Mouse (Mus musculus) midbrain, postnatal 0 days (tissue): Measurements from ENCODE around the gene Abhd16a. TPM values are rescaled to one million over a fixed set of nuclear protein-coding genes. Genes with fewer than 3 reads are reported as not detected.
A peak's percentile ranks its signal among the peaks of the same experiment; 100 is the strongest.

Experiments used
- ATAC-seq: fragments of 200-750 bp; cut with Nextera tagmentation; 2 replicates; pipeline ENCODE4 v1.8.0; 2017; ENCODE audit warnings: moderate number of reproducible peaks, mild to moderate bottlenecking, moderate TSS enrichment, moderate library complexity; ENCODE audit not compliant: low FRiP score
- DNase-seq: peaks from one replicate; pipeline ENCODE4 v3.0.0-alpha.2; 2015; ENCODE audit warnings: low spot score
- H3K27ac ChIP-seq: fragments of 300-500 bp; sonication (generic); 2 replicates; pipeline ENCODE4 v1.5.1; 2014; ENCODE audit warnings: low read depth, mild to moderate bottlenecking, low read length, mixed read lengths
- H3K27me3 ChIP-seq: fragments of 300-500 bp; sonication (generic); 2 replicates; pipeline ENCODE4 v1.6.1; 2014; ENCODE audit warnings: low read length, control low read depth, mixed read lengths; ENCODE audit not compliant: insufficient read depth
- H3K36me3 ChIP-seq: fragments of 300-500 bp; sonication (generic); 2 replicates; pipeline ENCODE4 v1.6.1; 2014; ENCODE audit warnings: low read length, control low read depth, mixed read lengths; ENCODE audit not compliant: insufficient read depth
- H3K4me1 ChIP-seq: fragments of 300-500 bp; sonication (generic); 2 replicates; pipeline ENCODE4 v1.6.1; 2014; ENCODE audit warnings: mild to moderate bottlenecking, control low read depth, antibody characterized with exemption, low read length, mixed read lengths; ENCODE audit not compliant: insufficient read depth
- H3K4me2 ChIP-seq: fragments of 300-500 bp; sonication (generic); 2 replicates; pipeline ENCODE4 v1.6.1; 2014; ENCODE audit warnings: low read depth, mild to moderate bottlenecking, low read length, mixed read lengths; ENCODE audit not compliant: poor library complexity, severe bottlenecking
- H3K4me3 ChIP-seq: fragments of 300-500 bp; sonication (generic); 2 replicates; pipeline ENCODE4 v1.5.1; 2014; ENCODE audit warnings: low read depth, mild to moderate bottlenecking, low read length, moderate library complexity
- H3K9ac ChIP-seq: fragments of 300-500 bp; sonication (generic); replicated peaks from 2 replicates; pipeline ENCODE4 v1.6.1; 2014; ENCODE audit warnings: mild to moderate bottlenecking, low read length, moderate library complexity, mixed read lengths; ENCODE audit not compliant: poor library complexity, severe bottlenecking
- H3K9me3 ChIP-seq: fragments of 300-500 bp; sonication (generic); 2 replicates; pipeline ENCODE4 v1.6.1; 2016; ENCODE audit warnings: low read length, control low read depth
- CTCF ChIP-seq: IDR thresholded peaks from 2 replicates; pipeline ENCODE4 v1.5.1; 2016; ENCODE audit warnings: antibody characterized with exemption, mild to moderate bottlenecking
- WGBS: fragments of 180-500 bp; shearing (Covaris S2); extraction: QIAGEN DNeasy Blood & Tissue Kit; methylation state at CpG from one replicate; pipeline ENCODE4 v1.1.7; 2014; 5-methylcytosine and 5-hydroxymethylcytosine counted together
- polyA plus RNA-seq: library from polyadenylated mRNA; unstranded; fragments of >200 nt; fragmentation: Nextera tagmentation; extraction: Ambion mirVana; gene quantifications from 2 replicates; pipeline ENCODE4 v1.2.1, GENCODE M21; 2015
- total RNA-seq: library from RNA; depleted of rRNA; stranded (reverse); fragments of >200 nt; gene quantifications from 2 replicates; pipeline ENCODE4 v1.2.3, GENCODE M21; 2014

The Abhd16a gene
- total and polyA plus RNA-seq, 2 experiments from 2014 or later: 98.9 to 122 TPM

DNA sequence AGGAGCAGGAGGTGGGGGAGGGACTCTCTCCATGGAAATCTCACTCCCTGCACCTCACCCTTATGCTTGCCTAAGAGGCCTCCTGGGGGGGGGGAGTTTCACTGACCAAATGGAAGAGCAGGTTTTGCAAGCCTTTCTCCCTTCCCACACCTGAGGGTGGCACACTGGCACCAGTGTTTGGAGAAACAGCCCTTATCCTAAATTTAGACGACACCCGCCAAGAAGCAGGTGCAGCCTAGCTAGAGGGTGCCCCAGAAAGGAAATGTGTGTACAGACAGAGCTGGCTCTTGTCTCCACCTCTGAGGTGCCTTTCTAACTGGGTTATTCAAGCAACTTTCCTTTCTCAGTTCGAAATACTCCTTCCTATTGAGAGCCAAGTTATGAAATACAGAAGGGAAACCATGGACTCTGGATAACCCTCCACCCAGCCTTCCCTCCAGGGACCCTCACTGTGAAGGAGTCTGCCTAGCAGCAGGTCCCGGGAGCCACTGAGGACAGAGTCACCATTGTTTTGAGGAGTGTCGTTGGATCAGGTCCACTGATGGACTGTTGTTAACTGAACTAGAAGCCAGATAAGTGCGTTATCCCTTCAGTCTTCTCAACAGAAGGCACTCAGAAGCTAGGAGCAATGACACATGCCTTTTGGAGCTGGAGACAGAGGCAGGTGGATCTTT is 18.4 kb upstream of the Abhd16a start:
- DNase-seq (no peak), ATAC-seq (no peak)
- H3K9ac ChIP-seq: no peak overlapping the region
- TF ChIP-seq CTCF: no peak
- H3K9me3 ChIP-seq: no peaks in the 10 kb centered on the region
- WGBS: 57% methylated on average over 6 of the region's 6 CpGs
- H3K4me3 ChIP-seq: no peak overlapping the region
- no peaks in the 10 kb centered on the region for H3K4me1 ChIP-seq
- no peak overlapping the region for H3K4me2 ChIP-seq
- H3K27ac ChIP-seq: no peak overlapping the region
- 0 out of 2 replicates have a peak, but pooled peaks cover under 1% of the 10 kb centered on the region for H3K27me3 ChIP-seq
- H3K36me3 ChIP-seq: no peaks in the 10 kb centered on the region

DNA sequence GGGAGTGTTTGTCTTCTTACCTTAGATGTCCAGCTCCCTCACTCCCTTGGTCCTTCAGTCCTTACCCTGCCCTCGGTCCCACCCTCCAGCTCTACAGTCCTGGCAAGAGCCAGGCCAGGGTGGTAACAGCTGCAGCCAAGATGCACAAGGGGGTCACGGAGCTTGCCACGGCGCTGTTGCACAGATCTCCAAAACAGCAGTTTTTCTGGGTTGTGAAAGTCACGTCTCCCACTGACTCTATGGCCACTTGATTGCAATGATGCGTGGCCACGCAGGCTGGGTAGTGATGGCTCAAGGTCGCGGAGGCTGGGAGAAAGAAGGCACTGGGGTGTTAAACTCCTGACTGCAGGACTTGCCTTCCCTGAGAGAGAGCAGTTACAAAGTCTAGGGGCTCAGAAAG is 17.6 kb upstream of the Abhd16a start:
- H3K27ac ChIP-seq: no peak overlapping the region
- no peaks in the 10 kb centered on the region for H3K9me3 ChIP-seq
- H3K4me2 ChIP-seq: no peak overlapping the region
- no peaks in the 10 kb centered on the region for H3K36me3 ChIP-seq
- no peak for ATAC-seq
- 80% methylated on average over 9 of the region's 9 CpGs for WGBS
- TF ChIP-seq CTCF: no peak
- H3K9ac ChIP-seq: no peak overlapping the region
- no peak overlapping the region for H3K4me3 ChIP-seq
- no peaks in the 10 kb centered on the region for H3K4me1 ChIP-seq
- no peak for DNase-seq
- H3K27me3 ChIP-seq: no peaks in the 10 kb centered on the region

DNA sequence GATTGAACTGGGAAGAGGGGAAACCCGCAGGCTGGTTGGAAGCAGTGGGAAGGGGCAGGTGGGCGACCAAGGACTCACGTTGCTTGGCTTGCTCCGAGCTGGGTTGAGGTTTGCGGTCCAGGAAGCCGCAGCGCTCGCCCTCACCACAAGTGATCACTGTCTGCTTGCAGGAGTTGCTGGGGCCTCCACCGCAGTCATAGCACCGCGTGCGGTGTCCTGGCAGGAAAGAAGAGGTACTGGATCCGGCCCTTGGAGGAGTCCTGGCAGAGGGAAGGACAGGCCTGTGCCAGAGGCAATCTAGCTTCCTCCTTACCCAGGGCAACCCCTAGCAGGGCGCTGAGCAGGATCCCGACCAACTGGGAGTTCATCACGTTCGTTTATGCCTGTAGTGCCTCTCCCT is 15.0 kb upstream of the Abhd16a start:
- no peak overlapping the region for H3K9ac ChIP-seq
- TF ChIP-seq CTCF: no peak
- 57% methylated on average over 17 of the region's 17 CpGs for WGBS
- ATAC-seq (no peak), DNase-seq (no peak)
- H3K4me1 ChIP-seq: no peaks in the 10 kb centered on the region
- H3K27ac ChIP-seq: no peak overlapping the region
- no peak overlapping the region for H3K4me2 ChIP-seq
- H3K4me3 ChIP-seq: no peak overlapping the region
- H3K9me3 ChIP-seq: no peaks in the 10 kb centered on the region
- no peaks in the 10 kb centered on the region for H3K36me3 ChIP-seq
- no peaks in the 10 kb centered on the region for H3K27me3 ChIP-seq

DNA sequence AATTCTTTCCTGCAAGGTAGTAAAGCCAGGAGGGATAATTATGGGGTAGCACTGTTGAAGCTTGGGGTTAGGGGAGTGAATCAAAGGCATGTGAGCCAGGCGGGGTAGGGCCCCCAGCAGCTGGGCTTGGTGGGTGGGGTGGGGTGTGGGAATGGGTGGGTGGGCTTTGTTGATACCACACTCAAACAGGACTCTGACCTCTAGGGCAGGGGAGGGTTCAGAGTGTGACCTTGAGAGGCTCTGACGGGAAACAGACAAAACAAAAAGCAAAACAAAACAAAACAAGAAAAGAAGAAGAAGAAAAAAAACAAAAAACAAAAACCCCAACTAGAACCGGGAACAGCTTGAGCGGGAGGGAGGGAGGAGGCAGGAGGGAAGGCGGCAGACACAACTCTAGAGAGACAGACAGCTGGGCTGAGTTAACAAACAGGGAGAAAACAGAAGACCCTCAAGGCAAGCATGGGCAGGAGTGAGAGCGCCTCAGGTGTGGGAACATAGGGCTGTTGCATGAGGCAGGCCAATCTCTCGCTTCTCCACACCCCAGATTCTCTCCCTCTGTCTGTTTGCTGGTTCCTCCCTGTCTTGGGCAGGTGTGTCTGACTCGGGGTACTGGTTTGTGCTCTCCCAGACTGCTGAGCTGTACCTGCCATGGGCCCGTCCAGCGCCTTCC is 12.4 kb upstream of the Abhd16a start, which contains the start of gene Ly6g6e:
Gene Ly6g6e, plus strand, starts transcription at position 396 of the 670 bp plus-strand sequence.
- no peak for DNase-seq
- Histone ChIP-seq H3K27me3 (no peaks in the 10 kb centered on the region), H3K36me3 (no peaks in the 10 kb centered on the region), H3K27ac (no peak within 1 kb of the TSS), H3K4me2 (peak within 1 kb of the TSS; percentile 35), H3K4me1 (no peaks in the 10 kb centered on the region), H3K9ac (no peak within 1 kb of the TSS), H3K4me3 (peak within 1 kb of the TSS; percentile 18; the same call in 1 of the 2 replicates), H3K9me3 (no peaks in the 10 kb centered on the region)
- WGBS: 40% methylated on average over 10 of the region's 10 CpGs
- no peak for TF ChIP-seq CTCF
- ATAC-seq: no peak

DNA sequence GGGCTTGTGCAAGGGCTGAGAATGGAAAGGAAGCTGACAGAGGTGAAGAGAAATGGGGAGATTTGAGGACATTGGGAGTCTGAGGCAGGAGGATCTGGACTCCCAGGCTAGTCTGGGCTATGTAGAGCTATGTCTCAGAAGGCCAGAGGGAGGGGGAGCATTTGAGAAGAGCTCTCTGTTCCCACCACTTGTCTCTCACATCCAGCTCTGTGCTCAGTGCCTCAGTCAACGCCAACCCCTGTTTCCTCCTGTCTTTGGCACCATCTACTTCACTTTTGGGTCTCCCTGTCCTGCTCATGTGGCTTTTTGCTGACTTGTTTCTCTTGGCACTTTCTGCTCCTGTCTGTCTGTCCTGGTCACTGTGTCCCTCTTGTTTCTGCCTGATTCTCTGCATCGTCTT is 11.8 kb upstream of the Abhd16a start:
- TF ChIP-seq CTCF: no peak
- 40% methylated on average over 2 of the region's 2 CpGs for WGBS
- peak overlapping the region; percentile 18; the same call in 1 of the 2 replicates for H3K4me3 ChIP-seq
- H3K4me2 ChIP-seq: peak overlapping the region; percentile 35
- H3K27ac ChIP-seq: no peak overlapping the region
- ATAC-seq: no peak
- DNase-seq: no peak
- H3K27me3 ChIP-seq: no peaks in the 10 kb centered on the region
- no peaks in the 10 kb centered on the region for H3K9me3 ChIP-seq
- no peaks in the 10 kb centered on the region for H3K36me3 ChIP-seq
- H3K4me1 ChIP-seq: no peaks in the 10 kb centered on the region
- no peak overlapping the region for H3K9ac ChIP-seq

DNA sequence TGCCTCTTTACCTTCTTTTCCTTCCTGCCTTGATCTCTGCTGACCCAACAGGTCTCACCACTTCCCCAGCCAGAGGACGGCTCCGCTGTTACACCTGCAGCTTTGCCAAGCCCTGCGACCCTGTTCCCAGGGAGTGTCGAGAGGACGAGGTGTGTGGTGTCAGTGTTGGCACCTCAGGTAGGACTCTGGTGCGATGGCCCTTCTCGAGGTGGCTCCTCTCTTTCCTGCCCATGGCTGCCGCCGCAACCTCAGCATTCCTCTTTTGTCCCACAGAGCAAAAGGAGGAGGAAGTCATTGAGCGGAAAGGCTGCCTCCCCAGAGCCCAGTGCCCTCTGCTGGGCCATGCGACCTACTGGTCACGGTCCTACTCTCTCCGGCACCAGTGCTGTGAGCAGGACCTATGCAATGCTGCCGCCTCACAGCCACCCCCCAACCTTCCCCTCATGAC is 11.3 kb upstream of the Abhd16a start, which contains the start of gene Ly6g6d:
Gene Ly6g6d, minus strand, starts transcription at position 280 of the 448 bp plus-strand sequence.
- no peaks in the 10 kb centered on the region for H3K36me3 ChIP-seq
- no peaks in the 10 kb centered on the region for H3K9me3 ChIP-seq
- no peaks in the 10 kb centered on the region for H3K27me3 ChIP-seq
- TF ChIP-seq CTCF: peak; percentile 57
- peak within 1 kb of the TSS; percentile 18; the same call in 1 of the 2 replicates for H3K4me3 ChIP-seq
- no peak within 1 kb of the TSS for H3K27ac ChIP-seq
- H3K9ac ChIP-seq: no peak within 1 kb of the TSS
- ATAC-seq (peak; percentile 58; the same call in 1 of the 2 replicates), DNase-seq (peak; percentile 18)
- H3K4me1 ChIP-seq: no peaks in the 10 kb centered on the region
- peak within 1 kb of the TSS; percentile 35 for H3K4me2 ChIP-seq
- 12% methylated on average over 14 of the region's 14 CpGs for WGBS
